Mouse (Mus musculus): ENCODE results near the gene Omg. TPM values are rescaled to one million over a fixed set of nuclear protein-coding genes. Genes with fewer than 3 reads are reported as not detected.
A peak's percentile ranks its signal among the peaks of the same experiment; 100 is the strongest.

Gene Omg
- polyA plus RNA-seq, 1 experiment from 2014 or later, result 0.12 TPM

GRCm38 (mm10) chr11:79523560-79524309 lies 19.9 kb upstream of the Omg start, which contains the start of gene Evi2b:
Gene Evi2b (minus strand): TSS chr11:79523762.
- Histone ChIP-seq H3K4me3 (ENCODE audit: low read depth, low read length) (peak within 1 kb of the TSS; percentile 37), H3K9ac (ENCODE audit: low read depth, low read length) (peak within 1 kb of the TSS; percentile 30; the same call in 1 of the 2 replicates), H3K4me2 (peak within 1 kb of the TSS; percentile 51), H3K9me3 (ENCODE audit: control insufficient read depth, low read length) (no peaks in the 10 kb centered on the region), H3K36me3 (ENCODE audit: control insufficient read depth, insufficient read depth, low read length) (peaks cover 4% of the 10 kb centered on the region; the same call in 1 of the 2 replicates), H3K27me3 (replicated peaks; ENCODE audit: control insufficient read depth, insufficient read depth, low read length) (no peaks in the 10 kb centered on the region), H3K4me1 (replicated peaks; ENCODE audit: control insufficient read depth, insufficient read depth, low read length) (peaks cover 32% of the 10 kb centered on the region), H3K27ac (ENCODE audit: low read depth, low read length) (peak within 1 kb of the TSS; percentile 74)
- WGBS, result 37% methylated on average over 10 of the region's 10 CpGs
- no peak for DNase-seq (ENCODE audit: low spot score)
- no peak for ATAC-seq (replicated peaks; ENCODE audit: low FRiP score)

GRCm38 (mm10) chr11:79522944-79523343 lies 19.1 kb upstream of the Omg start:
- peak overlapping the region; percentile 37 for H3K4me3 ChIP-seq (ENCODE audit: low read depth, low read length)
- DNase-seq (ENCODE audit: low spot score), result no peak
- H3K9me3 ChIP-seq (ENCODE audit: control insufficient read depth, low read length), result no peaks in the 10 kb centered on the region
- no peak overlapping the region for H3K27ac ChIP-seq (ENCODE audit: low read depth, low read length)
- H3K4me1 ChIP-seq (replicated peaks; ENCODE audit: control insufficient read depth, insufficient read depth, low read length), result peaks cover 29% of the 10 kb centered on the region
- 36% methylated on average over 1 of the region's 1 CpGs for WGBS
- H3K27me3 ChIP-seq (replicated peaks; ENCODE audit: control insufficient read depth, insufficient read depth, low read length), result no peaks in the 10 kb centered on the region
- ATAC-seq (replicated peaks; ENCODE audit: low FRiP score), result no peak
- H3K4me2 ChIP-seq, result peak overlapping the region; percentile 51
- H3K36me3 ChIP-seq (ENCODE audit: control insufficient read depth, insufficient read depth, low read length), result peaks cover 4% of the 10 kb centered on the region; the same call in 1 of the 2 replicates
- 0 out of 2 replicates have a peak overlapping the region, but pooled peaks have one; percentile 20 for H3K9ac ChIP-seq (ENCODE audit: low read depth, low read length)

- H3K27me3 ChIP-seq (replicated peaks; ENCODE audit: control insufficient read depth, insufficient read depth, low read length), result no peaks in the 10 kb centered on the region
- H3K9ac ChIP-seq (ENCODE audit: low read depth, low read length), result no peak overlapping the region
- H3K4me3 ChIP-seq (ENCODE audit: low read depth, low read length), result peak overlapping the region; percentile 23
- ATAC-seq (replicated peaks; ENCODE audit: low FRiP score), result no peak
- no peak overlapping the region for H3K27ac ChIP-seq (ENCODE audit: low read depth, low read length)
- peak overlapping the region; percentile 51 for H3K4me2 ChIP-seq
- peaks cover 20% of the 10 kb centered on the region for H3K4me1 ChIP-seq (replicated peaks; ENCODE audit: control insufficient read depth, insufficient read depth, low read length)
- H3K9me3 ChIP-seq (ENCODE audit: control insufficient read depth, low read length), result no peaks in the 10 kb centered on the region
- no peak for DNase-seq (ENCODE audit: low spot score)
- no peaks in the 10 kb centered on the region for H3K36me3 ChIP-seq (ENCODE audit: control insufficient read depth, insufficient read depth, low read length)
Measured at GRCm38 (mm10) chr11:79521930-79522329, 18.0 kb upstream of the Omg start.

- peak overlapping the region; percentile 14; the same call in 1 of the 2 replicates for H3K4me2 ChIP-seq
- no peak overlapping the region; the same call in 1 of the 2 replicates for H3K4me3 ChIP-seq (ENCODE audit: low read depth, low read length)
Measured at GRCm38 (mm10) chr11:79520772-79521171, 16.9 kb upstream of the Omg start.

GRCm38 (mm10) chr11:79519878-79520291 lies 16.0 kb upstream of the Omg start:
- H3K36me3 ChIP-seq (ENCODE audit: control insufficient read depth, insufficient read depth, low read length), result peaks cover 2% of the 10 kb centered on the region
- no peak for DNase-seq (ENCODE audit: low spot score)
- no peaks in the 10 kb centered on the region for H3K27me3 ChIP-seq (replicated peaks; ENCODE audit: control insufficient read depth, insufficient read depth, low read length)
- no peak overlapping the region for H3K9ac ChIP-seq (ENCODE audit: low read depth, low read length)
- WGBS, result 43% methylated on average over 1 of the region's 1 CpGs
- no peak overlapping the region for H3K4me3 ChIP-seq (ENCODE audit: low read depth, low read length)
- no peak for ATAC-seq (replicated peaks; ENCODE audit: low FRiP score)
- no peaks in the 10 kb centered on the region for H3K9me3 ChIP-seq (ENCODE audit: control insufficient read depth, low read length)
- no peak overlapping the region for H3K27ac ChIP-seq (ENCODE audit: low read depth, low read length)
- peaks cover 17% of the 10 kb centered on the region for H3K4me1 ChIP-seq (replicated peaks; ENCODE audit: control insufficient read depth, insufficient read depth, low read length)
- no peak overlapping the region for H3K4me2 ChIP-seq

More at GRCm38 (mm10) chr11:79520772-79521171, 16.9 kb upstream of the Omg start:
- DNase-seq (ENCODE audit: low spot score), result no peak
- peaks cover 17% of the 10 kb centered on the region for H3K4me1 ChIP-seq (replicated peaks; ENCODE audit: control insufficient read depth, insufficient read depth, low read length)
- no peaks in the 10 kb centered on the region for H3K27me3 ChIP-seq (replicated peaks; ENCODE audit: control insufficient read depth, insufficient read depth, low read length)
- ATAC-seq (replicated peaks; ENCODE audit: low FRiP score), result no peak
- no peaks in the 10 kb centered on the region; the same call in 1 of the 2 replicates for H3K36me3 ChIP-seq (ENCODE audit: control insufficient read depth, insufficient read depth, low read length)
- H3K9ac ChIP-seq (ENCODE audit: low read depth, low read length), result no peak overlapping the region
- no peak overlapping the region for H3K27ac ChIP-seq (ENCODE audit: low read depth, low read length)
- no peaks in the 10 kb centered on the region for H3K9me3 ChIP-seq (ENCODE audit: control insufficient read depth, low read length)

GRCm38 (mm10) chr11:79519299-79519698 lies 15.4 kb upstream of the Omg start:
- Histone ChIP-seq H3K4me3 (ENCODE audit: low read depth, low read length) (no peak overlapping the region), H3K4me1 (replicated peaks; ENCODE audit: control insufficient read depth, insufficient read depth, low read length) (peaks cover 17% of the 10 kb centered on the region), H3K36me3 (ENCODE audit: control insufficient read depth, insufficient read depth, low read length) (peaks cover 2% of the 10 kb centered on the region), H3K9ac (ENCODE audit: low read depth, low read length) (no peak overlapping the region), H3K27ac (ENCODE audit: low read depth, low read length) (no peak overlapping the region; the same call in 1 of the 2 replicates), H3K27me3 (replicated peaks; ENCODE audit: control insufficient read depth, insufficient read depth, low read length) (no peaks in the 10 kb centered on the region), H3K4me2 (peak overlapping the region; percentile 34; the same call in 1 of the 2 replicates), H3K9me3 (ENCODE audit: control insufficient read depth, low read length) (no peaks in the 10 kb centered on the region)
- DNase-seq (ENCODE audit: low spot score) (no peak), ATAC-seq (replicated peaks; ENCODE audit: low FRiP score) (no peak)
- WGBS, result 76% methylated on average over 6 of the region's 6 CpGs

- peaks cover 11% of the 10 kb centered on the region for H3K4me1 ChIP-seq (replicated peaks; ENCODE audit: control insufficient read depth, insufficient read depth, low read length)
- H3K27me3 ChIP-seq (replicated peaks; ENCODE audit: control insufficient read depth, insufficient read depth, low read length), result no peaks in the 10 kb centered on the region
- no peak overlapping the region for H3K9ac ChIP-seq (ENCODE audit: low read depth, low read length)
- 94% methylated on average over 2 of the region's 2 CpGs for WGBS
- no peak for ATAC-seq (replicated peaks; ENCODE audit: low FRiP score)
- no peak overlapping the region for H3K4me3 ChIP-seq (ENCODE audit: low read depth, low read length)
- no peak for DNase-seq (ENCODE audit: low spot score)
- no peak overlapping the region for H3K4me2 ChIP-seq
- no peak overlapping the region for H3K27ac ChIP-seq (ENCODE audit: low read depth, low read length)
- no peaks in the 10 kb centered on the region for H3K9me3 ChIP-seq (ENCODE audit: control insufficient read depth, low read length)
- peaks cover 2% of the 10 kb centered on the region for H3K36me3 ChIP-seq (ENCODE audit: control insufficient read depth, insufficient read depth, low read length)
Measured at GRCm38 (mm10) chr11:79515798-79516197, 11.9 kb upstream of the Omg start.

- H3K4me1 ChIP-seq (replicated peaks; ENCODE audit: control insufficient read depth, insufficient read depth, low read length), result peaks cover 11% of the 10 kb centered on the region
- DNase-seq (ENCODE audit: low spot score) (no peak), ATAC-seq (replicated peaks; ENCODE audit: low FRiP score) (no peak)
- no peak overlapping the region for H3K27ac ChIP-seq (ENCODE audit: low read depth, low read length)
- H3K9me3 ChIP-seq (ENCODE audit: control insufficient read depth, low read length), result no peaks in the 10 kb centered on the region
- H3K4me2 ChIP-seq, result no peak overlapping the region
- peaks cover 2% of the 10 kb centered on the region for H3K36me3 ChIP-seq (ENCODE audit: control insufficient read depth, insufficient read depth, low read length)
- H3K9ac ChIP-seq (ENCODE audit: low read depth, low read length), result no peak overlapping the region
- H3K27me3 ChIP-seq (replicated peaks; ENCODE audit: control insufficient read depth, insufficient read depth, low read length), result no peaks in the 10 kb centered on the region
- WGBS, result 76% methylated on average over 6 of the region's 6 CpGs
- H3K4me3 ChIP-seq (ENCODE audit: low read depth, low read length), result no peak overlapping the region
Measured at GRCm38 (mm10) chr11:79515331-79515730, 11.4 kb upstream of the Omg start.

- Histone ChIP-seq H3K9ac (ENCODE audit: low read depth, low read length) (no peak overlapping the region), H3K27me3 (replicated peaks; ENCODE audit: control insufficient read depth, insufficient read depth, low read length) (no peaks in the 10 kb centered on the region), H3K9me3 (ENCODE audit: control insufficient read depth, low read length) (no peaks in the 10 kb centered on the region), H3K36me3 (ENCODE audit: control insufficient read depth, insufficient read depth, low read length) (peaks cover 2% of the 10 kb centered on the region), H3K4me1 (replicated peaks; ENCODE audit: control insufficient read depth, insufficient read depth, low read length) (no peaks in the 10 kb centered on the region), H3K4me2 (no peak overlapping the region), H3K4me3 (ENCODE audit: low read depth, low read length) (no peak overlapping the region), H3K27ac (ENCODE audit: low read depth, low read length) (no peak overlapping the region)
- DNase-seq (ENCODE audit: low spot score) (no peak), ATAC-seq (replicated peaks; ENCODE audit: low FRiP score) (no peak)
- 92% methylated on average over 3 of the region's 3 CpGs for WGBS
Measured at GRCm38 (mm10) chr11:79511970-79512369, 8.1 kb upstream of the Omg start.
